Mouse (Mus musculus): ENCODE data around the gene Kat5.

DNA sequence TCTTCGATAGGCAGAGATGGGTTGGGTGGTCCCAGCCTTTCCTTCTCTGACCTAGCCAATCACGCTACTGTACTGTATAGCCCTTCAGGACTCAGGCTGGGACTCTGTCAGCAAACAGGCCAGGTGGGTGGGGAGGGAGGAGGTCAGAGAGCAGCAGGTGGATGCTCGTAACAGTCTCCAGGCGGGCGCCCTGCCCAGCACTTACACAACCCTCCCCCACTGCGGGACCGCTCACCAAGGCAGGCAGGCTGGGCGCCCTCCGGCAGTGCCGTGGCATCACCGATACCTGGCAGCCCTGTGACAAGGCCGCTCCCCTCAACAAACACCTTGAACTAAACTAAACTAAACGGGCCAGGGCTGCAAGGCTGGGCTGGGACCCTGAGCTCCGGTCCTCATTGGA is 55.8 kb downstream of the Kat5 start:
- TF ChIP-seq TBP (IDR thresholded peaks at IDR 0.05; ENCODE audit: low read depth, low read length) (no peak), ZKSCAN1 (IDR thresholded peaks at IDR 0.05; ENCODE audit: low read depth, low read length) (no peak), MAZ (IDR thresholded peaks at IDR 0.05; ENCODE audit: low read depth, low read length) (no peak), MAX (IDR thresholded peaks at IDR 0.05; ENCODE audit: low read length) (no peak), SMC3 (IDR thresholded peaks at IDR 0.05; ENCODE audit: low read depth, low read length) (no peak), CTCF (IDR thresholded peaks at IDR 0.05 in 2 of 3, conservative IDR thresholded peaks at IDR 0.05 in 1 of 3; ENCODE audit: control insufficient read depth in 1 of 3, insufficient read depth in 1 of 3, low read depth in 2 of 3, low read length in 3 of 3, poor library complexity in 1 of 3, severe bottlenecking in 1 of 3) (no peak), EP300 (IDR thresholded peaks at IDR 0.05; ENCODE audit: low read depth in 1 of 2, low read length in 2 of 2) (no peak), NRF1 (IDR thresholded peaks at IDR 0.05; ENCODE audit: insufficient read depth, low read depth, low read length, poor library complexity, severe bottlenecking) (no peak), USF2 (IDR thresholded peaks at IDR 0.05; ENCODE audit: borderline replicate concordance in 1 of 2, insufficient read depth in 1 of 2, low read depth in 1 of 2, low read length in 2 of 2) (no peak), ZNF384 (IDR thresholded peaks at IDR 0.05; ENCODE audit: low read depth, low read length) (no peak), GABPA (IDR thresholded peaks at IDR 0.05; ENCODE audit: low read depth, low read length) (no peak)

Data from MEL (cell line).